Mouse (Mus musculus): ENCODE measurements around the gene Hoxa10. TPM values are rescaled to one million over a fixed set of nuclear protein-coding genes. Genes with fewer than 3 reads are reported as not detected.

The Hoxa10 gene
- polyA plus RNA-seq, 2 experiments = 0.04 TPM; not detected in 1

DNA sequence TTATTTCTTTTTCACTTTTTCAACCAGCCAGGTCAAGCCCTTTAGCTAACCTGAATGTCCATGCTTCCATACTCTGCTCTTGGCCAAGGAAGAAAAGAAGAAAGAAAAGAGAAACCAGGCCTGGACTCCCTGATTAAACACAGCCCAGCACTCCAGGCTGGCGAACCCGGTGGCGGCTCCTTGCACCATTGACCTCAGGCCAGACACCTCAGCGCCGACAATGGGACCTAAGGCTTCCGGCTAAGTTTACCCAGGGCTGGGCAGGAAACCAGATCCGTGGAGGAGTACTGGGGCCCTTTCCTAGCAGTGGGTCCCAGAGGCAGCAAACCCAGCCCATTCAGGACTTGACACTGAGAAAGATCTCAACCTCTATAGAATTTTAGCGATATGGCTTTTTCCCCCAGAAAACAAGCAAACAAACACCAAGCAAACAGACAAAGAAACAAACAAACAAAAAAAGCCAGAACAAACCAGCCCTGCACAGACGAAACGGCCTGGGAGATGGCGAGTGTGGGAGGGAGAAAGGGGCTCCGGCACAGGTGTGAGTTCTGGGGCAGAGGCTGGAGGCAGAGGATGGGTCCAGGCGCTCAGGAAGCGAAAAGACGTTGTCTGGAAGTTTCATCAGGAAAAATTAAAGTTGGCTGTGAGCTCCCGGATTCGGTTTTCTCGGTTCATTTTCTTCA is 8.6 kb downstream of the Hoxa10 start:
- no peak for ATAC-seq (ENCODE audit: insufficient read depth)
- no peak overlapping the region for H3K4me2 ChIP-seq (ENCODE audit: low read depth)
- H3K27me3 ChIP-seq (ENCODE audit: control insufficient read depth, insufficient read depth, low read length) = peaks cover 97% of the 10 kb centered on the region
- H3K36me3 ChIP-seq (replicated peaks; ENCODE audit: control insufficient read depth, insufficient read depth, low read depth) = no peaks in the 10 kb centered on the region
- 2% methylated on average over 18 of the region's 18 CpGs for WGBS (ENCODE audit: insufficient replicate concordance)
- no peak for TF ChIP-seq CTCF (IDR thresholded peaks at IDR 0.05; ENCODE audit: low read depth)
- TF ChIP-seq EP300 (IDR thresholded peaks at IDR 0.05; ENCODE audit: low read depth) = no peak
- H3K4me1 ChIP-seq (replicated peaks; ENCODE audit: control insufficient read depth in 2 of 2, insufficient read depth in 2 of 2, low read length in 1 of 2) = no peaks in the 10 kb centered on the region
- no peak overlapping the region for H3K27ac ChIP-seq
- no peak for DNase-seq (ENCODE audit: low read depth in 3 of 3, low spot score in 3 of 3)
- no peak overlapping the region for H3K9ac ChIP-seq (replicated peaks)
- H3K4me3 ChIP-seq (ENCODE audit: insufficient read depth in 1 of 2, low read depth in 2 of 2, low read length in 2 of 2) = no peak overlapping the region
- H3K9me3 ChIP-seq (ENCODE audit: control insufficient read depth, low read length) = no peaks in the 10 kb centered on the region

DNA sequence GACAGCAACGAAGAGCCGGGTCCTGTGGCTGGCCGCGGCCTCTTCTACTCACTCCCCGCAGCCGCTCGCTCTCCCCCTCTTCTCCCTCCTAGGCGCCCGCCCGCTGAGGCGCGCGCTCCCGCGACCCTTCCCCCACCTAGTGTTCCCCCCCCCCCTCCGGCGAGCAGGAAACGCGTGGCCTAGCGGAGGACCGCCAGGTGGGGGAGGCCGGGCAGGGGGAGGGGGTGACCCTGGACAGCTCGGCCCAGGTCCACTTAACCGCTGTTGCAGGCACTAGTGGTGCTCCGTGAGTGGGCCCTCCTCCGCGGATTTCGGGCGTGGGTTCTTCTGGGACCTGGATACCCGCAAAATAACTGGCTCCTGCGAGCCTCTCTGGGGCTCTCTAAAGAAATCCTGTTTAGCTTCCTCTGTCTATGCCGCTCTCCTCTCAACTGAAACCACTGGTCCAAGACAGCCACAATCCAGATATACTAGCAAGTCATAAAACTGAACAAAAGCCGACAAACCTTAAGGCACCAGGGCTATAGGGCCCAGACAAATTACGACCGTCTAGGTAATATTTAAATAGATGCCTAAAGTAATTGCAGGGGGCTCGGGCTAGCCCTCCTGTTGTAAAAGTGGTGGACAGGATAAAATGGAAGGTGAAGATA is 10.0 kb downstream of the Hoxa10 start, which contains the start of gene Hoxa9:
Gene Hoxa9 (minus strand): TSS at position 574 of the 650 bp plus-strand sequence.
- Histone ChIP-seq H3K9me3 (ENCODE audit: control insufficient read depth, low read length) (no peaks in the 10 kb centered on the region), H3K36me3 (replicated peaks; ENCODE audit: control insufficient read depth, insufficient read depth, low read depth) (no peaks in the 10 kb centered on the region), H3K27me3 (ENCODE audit: control insufficient read depth, insufficient read depth, low read length) (peaks cover 97% of the 10 kb centered on the region), H3K4me3 (ENCODE audit: insufficient read depth in 1 of 2, low read depth in 2 of 2, low read length in 2 of 2) (no peak within 1 kb of the TSS), H3K4me1 (replicated peaks; ENCODE audit: control insufficient read depth in 2 of 2, insufficient read depth in 2 of 2, low read length in 1 of 2) (no peaks in the 10 kb centered on the region), H3K9ac (replicated peaks) (no peak within 1 kb of the TSS), H3K4me2 (ENCODE audit: low read depth) (no peak within 1 kb of the TSS), H3K27ac (no peak within 1 kb of the TSS)
- TF ChIP-seq CTCF (IDR thresholded peaks at IDR 0.05; ENCODE audit: low read depth) (no peak), EP300 (IDR thresholded peaks at IDR 0.05; ENCODE audit: low read depth) (no peak)
- DNase-seq (ENCODE audit: low read depth in 3 of 3, low spot score in 3 of 3) (no peak), ATAC-seq (ENCODE audit: insufficient read depth) (no peak)
- WGBS (ENCODE audit: insufficient replicate concordance) = 4% methylated on average over 16 of the region's 36 CpGs

DNA sequence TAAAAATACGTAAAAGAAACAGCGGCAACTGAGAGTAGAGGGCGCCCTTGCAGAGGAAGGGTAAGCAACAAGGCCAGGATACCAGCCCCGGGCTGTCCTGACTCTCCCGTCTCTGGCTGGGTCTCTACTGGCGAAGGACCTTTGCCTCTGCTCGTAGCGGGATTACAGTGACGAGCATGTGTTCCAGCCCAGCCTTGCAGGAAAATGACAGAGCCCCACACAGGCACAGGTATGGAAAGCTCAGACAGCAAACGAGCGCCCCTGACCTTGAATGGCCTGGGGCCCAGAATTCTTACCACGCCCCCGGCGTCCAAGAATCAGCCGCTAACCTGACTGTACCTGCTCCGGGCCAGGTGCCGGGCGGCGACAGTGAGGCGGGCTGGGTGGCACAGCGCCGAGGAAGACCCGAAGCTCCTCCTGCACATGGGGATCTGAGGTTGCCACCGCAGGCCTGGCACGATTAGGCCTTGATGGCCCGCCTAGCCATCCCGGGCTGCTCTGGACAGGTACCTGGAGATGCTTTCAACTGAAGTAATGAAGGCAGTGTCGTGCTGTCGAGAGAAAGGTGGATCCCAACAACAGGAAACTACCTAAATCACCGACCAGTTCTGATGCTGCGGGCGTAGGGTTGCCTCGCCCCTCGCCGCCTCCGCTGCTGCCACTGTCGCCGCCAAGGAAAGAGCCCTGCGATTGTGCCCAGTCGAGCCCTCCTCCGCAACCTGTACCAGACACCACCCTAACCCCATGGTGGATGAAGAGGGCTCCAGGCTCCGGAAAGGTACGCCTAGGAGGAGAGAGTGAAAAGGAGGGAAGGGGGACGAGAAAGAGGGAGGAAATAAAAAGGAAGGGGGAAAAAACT is 10.9 kb downstream of the Hoxa10 start:
- H3K9ac ChIP-seq (replicated peaks) = no peak overlapping the region
- H3K4me2 ChIP-seq (ENCODE audit: low read depth) = no peak overlapping the region
- H3K9me3 ChIP-seq (ENCODE audit: control insufficient read depth, low read length) = no peaks in the 10 kb centered on the region
- DNase-seq (ENCODE audit: low read depth in 3 of 3, low spot score in 3 of 3) (no peak), ATAC-seq (ENCODE audit: insufficient read depth) (no peak)
- no peaks in the 10 kb centered on the region for H3K4me1 ChIP-seq (replicated peaks; ENCODE audit: control insufficient read depth in 2 of 2, insufficient read depth in 2 of 2, low read length in 1 of 2)
- H3K4me3 ChIP-seq (ENCODE audit: insufficient read depth in 1 of 2, low read depth in 2 of 2, low read length in 2 of 2) = no peak overlapping the region
- no peak overlapping the region for H3K27ac ChIP-seq
- WGBS (ENCODE audit: insufficient replicate concordance) = 3% methylated on average over 44 of the region's 44 CpGs
- H3K27me3 ChIP-seq (ENCODE audit: control insufficient read depth, insufficient read depth, low read length) = peaks cover 97% of the 10 kb centered on the region
- no peak for TF ChIP-seq CTCF (IDR thresholded peaks at IDR 0.05; ENCODE audit: low read depth)
- no peak for TF ChIP-seq EP300 (IDR thresholded peaks at IDR 0.05; ENCODE audit: low read depth)
- no peaks in the 10 kb centered on the region for H3K36me3 ChIP-seq (replicated peaks; ENCODE audit: control insufficient read depth, insufficient read depth, low read depth)

DNA sequence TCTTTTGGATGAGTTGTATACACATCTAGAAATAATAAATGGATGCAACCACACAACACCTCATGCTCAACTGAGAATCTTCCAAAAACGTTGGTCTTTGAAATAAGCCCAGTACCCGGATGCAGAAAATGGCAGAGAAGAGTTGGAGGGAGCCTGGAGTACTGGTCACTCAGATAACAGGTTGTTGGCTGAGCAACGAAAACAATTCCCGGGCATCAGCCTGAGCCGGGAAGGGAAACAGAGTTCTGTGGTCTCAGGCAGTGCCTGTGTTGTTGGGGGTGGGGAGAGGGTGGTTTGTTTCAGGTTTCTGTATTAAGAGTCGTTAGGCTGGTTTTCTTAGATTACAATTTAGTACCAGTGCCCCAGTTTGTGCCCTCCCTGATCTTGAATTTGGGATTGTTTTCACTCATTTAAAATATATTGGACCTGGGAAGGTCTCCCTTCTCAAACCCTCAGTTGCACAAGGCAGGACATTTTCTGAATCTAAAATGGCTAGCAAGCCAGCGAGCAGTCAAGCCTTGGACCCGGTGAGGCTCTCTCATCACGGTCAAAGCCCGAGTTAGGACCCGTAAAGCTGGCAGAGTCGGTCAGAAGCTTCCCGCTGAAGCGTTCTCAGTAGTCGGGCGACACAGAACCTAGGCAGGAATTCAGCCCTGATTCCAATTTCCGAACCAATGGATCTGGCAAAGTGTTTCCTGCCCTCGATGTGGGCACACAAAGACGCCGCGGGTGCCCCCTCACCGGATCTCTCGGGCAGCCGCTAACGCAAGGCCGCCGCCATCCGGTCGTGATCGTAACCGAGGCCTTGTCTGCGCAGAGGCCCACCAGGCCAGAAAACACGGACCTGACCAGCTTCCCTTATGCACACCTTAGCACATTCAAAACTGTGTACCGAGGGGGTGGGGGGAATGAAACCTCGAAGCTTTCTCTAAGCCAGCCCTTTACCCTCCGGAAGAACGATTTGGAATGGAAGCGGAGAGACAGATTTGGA is 11.9 kb downstream of the Hoxa10 start:
- Histone ChIP-seq H3K4me1 (replicated peaks; ENCODE audit: control insufficient read depth in 2 of 2, insufficient read depth in 2 of 2, low read length in 1 of 2) (no peaks in the 10 kb centered on the region), H3K9me3 (ENCODE audit: control insufficient read depth, low read length) (no peaks in the 10 kb centered on the region), H3K27ac (no peak overlapping the region), H3K4me2 (ENCODE audit: low read depth) (no peak overlapping the region), H3K4me3 (ENCODE audit: insufficient read depth in 1 of 2, low read depth in 2 of 2, low read length in 2 of 2) (no peak overlapping the region), H3K9ac (replicated peaks) (no peak overlapping the region), H3K27me3 (ENCODE audit: control insufficient read depth, insufficient read depth, low read length) (peaks cover 97% of the 10 kb centered on the region), H3K36me3 (replicated peaks; ENCODE audit: control insufficient read depth, insufficient read depth, low read depth) (no peaks in the 10 kb centered on the region)
- no peak for ATAC-seq (ENCODE audit: insufficient read depth)
- no peak for DNase-seq (ENCODE audit: low read depth in 3 of 3, low spot score in 3 of 3)
- TF ChIP-seq CTCF (IDR thresholded peaks at IDR 0.05; ENCODE audit: low read depth) (no peak), EP300 (IDR thresholded peaks at IDR 0.05; ENCODE audit: low read depth) (no peak)
- WGBS (ENCODE audit: insufficient replicate concordance) = 2% methylated on average over 38 of the region's 38 CpGs
